Mouse (Mus musculus) brain, adult 2 months (tissue): ENCODE data around the gene Cenps.
"Not testable (repeated sequence)": the region's sequence is repeated elsewhere in the genome, so short reads cannot be mapped to it uniquely, and the experiment has no call there.

Experiments used
- DNase-seq: peaks from one replicate; pipeline ENCODE4 v3.0.0; 2011; ENCODE audit warnings: low read depth, low spot score

Cenps gene

DNA sequence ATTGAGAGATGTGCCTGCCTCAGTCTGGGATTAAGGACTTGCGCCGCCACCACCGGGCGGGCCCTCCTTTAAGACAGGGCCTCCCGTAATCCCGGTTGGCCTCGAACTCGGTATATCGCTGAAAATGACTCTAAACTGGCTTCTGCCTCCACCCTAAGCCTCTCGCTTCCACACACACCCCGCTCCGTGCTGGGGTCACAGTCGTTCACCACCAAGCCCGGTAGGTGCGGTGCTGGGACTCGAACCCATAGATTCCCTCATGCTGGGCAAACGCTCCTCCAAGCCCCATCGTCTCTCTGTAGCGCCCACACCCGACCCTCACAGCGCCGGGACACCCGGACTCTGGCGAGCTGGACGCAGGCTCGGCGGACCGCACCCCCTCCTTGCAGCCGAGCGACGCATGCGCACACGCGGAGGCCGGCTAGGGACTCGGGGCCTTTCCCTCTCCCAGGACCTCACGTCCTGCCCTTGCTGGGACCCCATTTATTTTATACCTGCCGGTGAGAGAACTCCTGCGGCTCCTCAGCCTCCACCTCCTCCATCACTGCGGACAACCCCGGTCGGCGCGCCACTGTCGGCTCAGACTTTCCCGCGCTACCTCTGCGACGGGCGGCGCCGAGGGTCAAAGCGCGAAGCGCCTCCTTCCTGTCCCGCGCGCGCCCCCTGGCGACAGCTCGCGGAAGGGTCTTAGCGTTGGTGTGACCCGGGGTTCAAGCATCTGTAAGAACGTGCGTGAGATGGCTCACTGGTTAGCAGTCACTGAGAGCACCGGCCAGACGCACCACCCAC is at the start of gene Cenps:
Gene Cenps (minus strand): TSS at position 648 of the 789 bp plus-strand sequence.
- DNase-seq, result peak; percentile 92

DNA sequence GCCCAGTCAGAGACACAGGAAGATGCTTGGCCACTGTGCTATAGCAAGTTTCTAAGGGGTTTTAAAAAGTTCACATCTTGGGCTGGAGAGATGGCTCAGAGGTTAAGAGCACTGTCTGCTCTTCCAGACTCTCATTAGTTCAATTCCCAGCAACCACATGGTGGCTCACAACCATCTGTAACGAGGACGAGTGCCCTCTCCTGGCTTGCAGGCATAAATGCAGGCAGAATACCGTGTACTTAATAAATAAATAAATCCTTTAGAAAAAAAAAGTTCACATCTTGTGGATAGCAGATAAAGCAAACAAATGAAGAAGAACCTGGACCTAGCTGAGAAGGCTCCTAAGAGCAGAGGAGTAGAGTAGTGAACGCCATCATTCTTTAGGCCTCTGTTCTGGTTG is 45.3 kb upstream of the Cenps start:
- peak; percentile 52 for DNase-seq

GRCm38 (mm10) chr4:149182192-149182591 is 44.8 kb upstream of the Cenps start:
- DNase-seq, result no peak

- DNase-seq, result no peak
Observed at GRCm38 (mm10) chr4:149179573-149179972, 42.1 kb upstream of the Cenps start.

DNA sequence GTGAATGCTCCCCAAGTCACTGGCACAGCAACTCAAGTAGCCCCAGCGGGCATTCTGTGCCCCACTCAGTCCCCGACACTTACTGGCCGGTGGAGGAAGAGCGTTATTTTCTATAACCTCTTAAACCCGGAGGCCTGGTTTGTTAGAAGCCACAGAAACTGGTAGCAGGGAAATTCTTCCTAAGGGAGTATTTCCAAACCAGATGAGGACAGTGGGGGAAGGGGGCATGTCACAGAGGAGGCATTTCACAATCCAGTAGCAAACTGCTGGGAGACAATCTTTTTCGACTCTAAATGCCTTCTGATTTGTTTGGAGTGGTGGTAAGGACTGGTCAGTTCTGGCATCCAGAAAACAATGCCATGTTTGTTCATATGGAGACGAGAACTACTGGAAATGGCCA is 41.7 kb upstream of the Cenps start:
- DNase-seq, result no peak

DNA sequence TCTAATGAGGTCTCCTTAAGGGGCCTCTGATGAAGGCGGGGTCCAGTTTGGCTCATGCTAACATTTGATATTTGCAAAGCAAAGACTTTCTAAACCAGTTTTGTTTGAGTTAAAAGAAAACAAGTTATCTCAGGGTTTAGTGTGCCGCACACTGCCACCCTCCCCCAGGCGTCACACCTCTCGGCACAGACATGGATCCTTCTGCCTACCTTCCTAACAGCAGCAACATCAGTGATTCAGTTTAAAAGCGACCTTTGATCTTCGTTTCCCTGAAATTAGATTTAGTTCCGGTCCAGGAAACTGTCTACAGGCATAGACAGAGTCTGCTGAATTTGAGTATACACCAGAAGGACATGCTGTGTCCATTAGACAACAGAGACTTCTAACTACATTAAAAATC is 40.9 kb upstream of the Cenps start:
- DNase-seq, result no peak

GRCm38 (mm10) chr4:149177046-149177445 is 39.6 kb upstream of the Cenps start:
- DNase-seq, result no peak

DNA sequence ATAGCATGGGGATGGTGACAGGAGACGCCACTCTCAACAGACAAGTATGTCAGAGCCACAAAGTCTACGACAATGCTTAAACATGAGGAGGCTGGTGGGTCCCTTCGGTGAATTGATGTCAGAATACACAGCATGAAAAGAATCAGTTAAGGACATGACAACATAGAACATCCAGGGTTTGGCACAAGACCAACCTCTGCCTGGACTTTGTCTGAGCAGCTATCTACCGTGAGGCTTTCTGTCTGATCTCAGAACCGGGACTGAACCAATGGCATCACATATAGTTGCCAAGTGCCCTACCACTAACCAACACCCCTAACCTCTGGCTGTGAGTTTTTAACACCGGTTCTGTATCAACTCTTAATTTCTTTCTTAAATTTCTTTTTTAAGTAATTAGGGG is 39.2 kb upstream of the Cenps start:
- no peak for DNase-seq

DNA sequence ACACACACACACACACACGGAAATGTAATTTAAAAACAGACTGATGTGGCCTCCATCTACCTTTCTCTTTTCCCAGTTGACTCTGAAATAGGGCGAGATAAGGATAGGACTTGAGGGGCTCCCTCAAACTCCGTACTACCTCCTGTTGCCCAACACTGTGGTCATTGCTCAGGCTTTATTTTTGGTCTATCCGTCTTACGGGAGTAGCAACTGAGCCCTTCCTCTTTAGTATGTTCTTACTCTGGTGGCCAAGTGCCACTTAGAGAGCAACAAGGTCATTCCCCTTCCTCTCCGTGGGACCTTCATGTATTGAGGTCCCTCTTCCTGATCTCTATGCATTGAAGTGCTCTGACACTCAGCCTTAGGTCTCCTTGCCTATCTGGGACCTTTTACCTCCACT is 36.2 kb upstream of the Cenps start:
- DNase-seq, result no peak

GRCm38 (mm10) chr4:149172666-149173065 is 35.2 kb upstream of the Cenps start:
- peak; percentile 61 for DNase-seq

- DNase-seq, result no peak
Observed at GRCm38 (mm10) chr4:149172083-149172482, 34.7 kb upstream of the Cenps start.

DNA sequence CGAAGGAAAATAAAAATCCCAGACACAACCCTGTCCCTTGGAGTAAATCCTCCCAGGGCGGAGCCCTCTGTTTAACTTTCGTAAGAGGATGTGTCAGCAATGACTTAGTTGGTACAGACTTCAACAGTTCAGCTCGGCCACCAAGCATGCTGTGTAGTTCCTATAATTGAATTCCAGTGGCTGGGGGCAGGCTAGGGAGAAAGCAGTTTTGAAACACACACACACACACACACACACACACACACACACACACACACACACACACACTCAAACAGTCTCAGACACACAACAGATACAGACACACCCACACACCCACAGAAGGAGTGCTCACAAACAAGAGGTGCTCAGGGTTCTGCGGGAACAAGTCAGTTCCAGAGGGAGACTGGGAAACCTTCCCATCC is 34.2 kb upstream of the Cenps start:
- peak; percentile 50 for DNase-seq

DNA sequence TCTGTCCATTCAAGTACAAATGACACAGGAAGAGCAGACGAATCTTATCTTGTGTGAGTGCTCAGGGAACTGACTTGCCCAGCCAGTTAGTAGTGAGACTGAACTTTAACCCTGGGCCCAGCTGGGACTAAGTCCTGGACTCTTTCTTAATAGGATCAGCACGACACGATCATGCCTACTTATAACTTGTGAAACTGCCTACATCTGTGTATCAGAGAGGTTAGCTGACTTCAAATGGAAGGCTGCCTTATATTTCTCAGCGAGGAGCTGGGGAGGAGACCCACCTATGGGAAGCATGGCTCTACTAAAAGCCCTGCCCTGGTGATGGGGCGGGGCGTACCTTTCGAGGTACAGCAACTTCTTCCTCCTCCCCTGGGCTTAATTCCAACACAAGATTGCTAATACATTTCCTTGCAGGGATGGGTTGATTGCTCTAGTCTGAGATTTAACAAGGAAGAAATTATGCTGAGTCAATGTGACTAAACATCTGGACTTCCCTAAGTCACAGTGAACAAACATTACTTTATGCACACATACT is 33.0 kb upstream of the Cenps start:
- peak; percentile 33 for DNase-seq

DNA sequence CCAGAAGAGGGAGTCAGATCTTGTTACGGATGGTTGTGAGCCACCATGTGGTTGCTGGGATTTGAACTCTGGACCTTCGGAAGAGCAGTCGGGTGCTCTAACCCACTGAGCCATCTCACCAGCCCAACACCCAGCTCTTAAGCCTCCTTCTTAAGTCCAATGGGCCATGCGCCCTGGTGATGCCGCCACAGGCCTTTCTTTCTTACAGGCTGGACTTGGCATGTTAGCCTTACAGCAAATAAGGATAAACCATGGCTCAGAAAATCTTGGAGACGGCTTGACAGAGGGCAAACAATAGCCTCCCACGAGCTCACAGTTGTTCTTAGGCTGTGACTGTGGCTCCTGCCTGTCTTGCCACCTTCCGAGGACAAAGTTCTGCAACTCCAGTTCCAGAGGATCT is 32.5 kb upstream of the Cenps start:
- not testable (repeated sequence) for DNase-seq

GRCm38 (mm10) chr4:149168016-149168415 is 30.6 kb upstream of the Cenps start:
- DNase-seq, result no peak

DNA sequence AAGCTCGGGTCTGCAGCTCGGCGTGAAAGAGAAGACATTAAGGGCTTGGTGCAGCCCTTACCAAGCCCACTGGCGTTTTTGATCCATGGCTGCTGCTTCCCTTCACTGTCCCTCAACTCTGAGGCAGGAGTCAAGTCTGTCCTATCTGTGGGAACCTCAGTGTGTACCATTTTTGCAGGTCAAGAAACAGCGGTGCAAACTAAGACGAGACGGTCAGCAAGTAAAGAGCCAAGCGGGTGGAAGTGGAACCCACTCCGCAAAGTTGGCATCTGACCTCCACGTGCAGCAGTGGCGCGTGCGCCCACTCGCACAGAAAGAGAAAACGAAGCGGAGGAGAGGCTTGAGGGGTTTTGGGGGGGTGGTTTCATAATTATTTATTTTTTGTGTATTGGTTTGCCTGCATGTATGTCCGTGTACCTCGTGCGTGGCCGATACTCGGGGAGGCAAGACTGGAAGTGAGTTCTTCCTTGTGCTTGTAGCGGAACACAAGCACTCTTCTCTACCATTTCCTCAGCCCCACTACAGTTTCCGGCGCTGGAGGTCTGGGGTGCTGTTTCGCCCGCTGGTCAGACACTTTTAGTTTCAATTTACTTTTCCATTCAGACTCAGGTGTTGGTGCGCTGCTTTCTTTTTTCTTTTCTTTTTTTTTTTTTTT is 29.7 kb upstream of the Cenps start:
- peak; percentile 31 for DNase-seq

- DNase-seq, result peak; percentile 98
Observed at GRCm38 (mm10) chr4:149166215-149166946, 29.0 kb upstream of the Cenps start, which contains the start of gene Pgd. Gene Pgd (minus strand): TSS chr4:149166771.

- peak; percentile 55 for DNase-seq
Observed at GRCm38 (mm10) chr4:149164150-149164549, 26.7 kb upstream of the Cenps start.

GRCm38 (mm10) chr4:149163196-149163595 is 25.8 kb upstream of the Cenps start:
- DNase-seq, result no peak

- no peak for DNase-seq
Observed at GRCm38 (mm10) chr4:149161166-149161565, 23.7 kb upstream of the Cenps start.

DNA sequence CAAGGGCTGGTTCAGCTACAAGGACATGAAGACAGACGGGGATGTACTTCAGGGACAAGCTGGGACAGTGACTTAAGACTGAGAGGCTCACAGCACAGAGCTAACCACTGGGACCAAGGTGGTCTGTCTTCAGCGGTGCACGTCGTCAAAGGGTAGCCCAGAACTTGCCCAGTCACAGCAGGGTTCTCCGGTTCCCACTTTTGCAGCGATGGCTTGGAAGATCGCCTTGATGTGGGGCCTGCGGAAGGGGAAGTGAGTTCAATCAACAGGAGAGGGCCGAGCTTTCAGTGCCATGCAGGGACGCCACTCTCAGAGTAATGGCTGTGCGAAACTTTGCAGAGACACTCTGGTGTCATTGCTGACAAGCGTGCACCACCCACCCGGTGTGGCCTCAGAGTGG is 22.5 kb upstream of the Cenps start:
- DNase-seq, result no peak

DNA sequence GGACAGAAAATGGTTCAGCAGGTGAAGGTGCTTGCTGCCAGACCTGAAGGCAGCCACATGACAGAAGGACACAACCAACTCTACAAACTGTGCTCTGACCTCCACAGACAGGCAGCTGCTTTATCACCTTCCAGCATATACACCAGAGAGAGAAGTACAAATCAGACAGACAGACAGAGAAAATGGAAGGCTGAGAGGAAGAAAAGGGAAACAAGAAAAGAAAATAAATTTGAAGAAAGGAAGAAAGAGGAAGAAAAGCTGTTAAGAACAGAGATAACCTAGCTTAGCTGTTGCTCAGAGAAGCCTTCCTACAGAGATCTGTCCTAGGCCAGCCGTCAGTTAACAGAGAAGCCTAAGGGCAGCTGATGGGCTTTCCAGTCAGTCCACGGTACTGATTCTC is 21.8 kb upstream of the Cenps start:
- no peak for DNase-seq
